ENCODE assay signal across 9 mouse cellular contexts in the genomic region with DNA sequence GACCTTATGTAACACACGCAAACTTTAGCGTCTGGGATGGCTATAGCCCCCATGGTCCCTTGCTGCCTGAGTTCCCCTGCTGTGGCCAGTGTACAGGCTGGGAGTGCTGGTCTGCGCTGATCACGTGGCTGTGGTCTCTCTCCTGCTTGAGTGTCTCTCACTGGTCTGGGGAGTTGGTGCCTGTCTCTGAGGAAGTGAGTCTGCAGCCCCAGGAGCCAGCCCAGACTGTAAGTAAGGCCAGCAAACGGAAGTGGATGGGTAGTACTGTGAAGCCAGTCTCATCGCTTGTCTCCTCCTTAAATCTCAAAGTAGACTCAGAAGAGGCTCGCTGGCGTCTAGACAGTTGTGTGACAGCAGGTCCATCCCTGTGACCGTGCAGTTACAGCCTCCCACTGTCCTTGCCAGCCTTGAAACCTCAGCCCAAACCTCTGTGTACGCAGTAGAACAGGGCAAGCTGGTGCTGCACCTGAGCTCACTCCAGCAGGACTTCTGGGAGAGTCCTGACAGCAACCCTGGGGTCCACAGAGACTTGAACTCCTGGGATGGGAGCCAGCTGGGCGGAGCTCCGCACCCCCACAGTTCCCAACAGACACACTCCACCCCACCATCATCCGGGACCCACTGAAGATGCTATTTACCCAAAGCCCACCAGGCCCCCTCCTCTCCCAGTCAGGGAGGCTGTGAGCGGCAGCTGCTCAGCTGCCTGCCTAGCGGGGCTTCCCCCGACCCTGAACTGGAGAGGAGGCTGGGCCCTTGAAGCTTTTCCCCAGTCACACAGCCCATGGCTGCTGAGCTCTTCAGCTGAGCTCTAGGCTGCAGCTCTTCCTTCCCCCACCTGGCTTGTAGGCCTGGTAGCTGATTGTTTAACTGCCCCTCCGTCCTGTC. TPM values are rescaled to one million over a fixed set of nuclear protein-coding genes. Genes with fewer than 3 reads are reported as not detected.
DNase-seq lines count a peak whose midpoint lies in the region; ATAC-seq and TF ChIP-seq lines count a peak whose summit lies in the region.
"Had no signal": no experiment of that assay in that cellular context is flagged by ENCODE, and none has a peak within 500 bp of the region (broad histone marks: within the 10 kb centered on the region; RNA-seq: fewer than 3 reads in every experiment).

No protein-coding gene starts in this region.

- no peaks in the 10 kb centered on the region; the same call in 1 of the 2 replicates for H3K36me3 ChIP-seq in liver, adult 2 months (ENCODE audit: control insufficient read depth, insufficient read depth, low read length)
- H3K36me3 ChIP-seq in liver, postnatal 0 days (replicated peaks; ENCODE audit: insufficient read depth, low read length): peaks cover 17% of the 10 kb centered on the region
- peaks cover 35% of the 10 kb centered on the region for H3K36me3 ChIP-seq in embryonic facial prominence, embryonic 10.5 days (replicated peaks)
- no peaks in the 10 kb centered on the region for H3K36me3 ChIP-seq in forebrain, embryonic 16.5 days (ENCODE audit: control insufficient read depth, insufficient read depth)
- H3K36me3 ChIP-seq in midbrain, embryonic 15.5 days (replicated peaks): no peaks in the 10 kb centered on the region

- H3K4me3 ChIP-seq in liver, adult 2 months (ENCODE audit: insufficient read depth, low read depth, low read length): no peak overlapping the region
- H3K4me3 ChIP-seq in liver, postnatal 0 days (ENCODE audit: low read depth, low read length): no peak overlapping the region
- no peak overlapping the region for H3K4me3 ChIP-seq in embryonic facial prominence, embryonic 10.5 days
- no peak overlapping the region for H3K4me3 ChIP-seq in forebrain, embryonic 16.5 days (replicated peaks; ENCODE audit: low read length)
- H3K4me3 ChIP-seq in midbrain, embryonic 15.5 days: no peak overlapping the region

- 0 out of 2 replicates have a peak, but pooled peaks cover 2% of the 10 kb centered on the region for H3K9me3 ChIP-seq in liver, postnatal 0 days (ENCODE audit: low read length)
- no peaks in the 10 kb centered on the region for H3K9me3 ChIP-seq in embryonic facial prominence, embryonic 10.5 days
- no peaks in the 10 kb centered on the region for H3K9me3 ChIP-seq in forebrain, embryonic 16.5 days (ENCODE audit: control insufficient read depth, low read length)
- no peaks in the 10 kb centered on the region for H3K9me3 ChIP-seq in midbrain, embryonic 15.5 days

- H3K27me3 ChIP-seq in liver, adult 2 months (ENCODE audit: control insufficient read depth, insufficient read depth, low read length): no peaks in the 10 kb centered on the region
- H3K27me3 ChIP-seq in liver, postnatal 0 days (ENCODE audit: insufficient read depth, low read length): no peaks in the 10 kb centered on the region
- no peaks in the 10 kb centered on the region for H3K27me3 ChIP-seq in embryonic facial prominence, embryonic 10.5 days (replicated peaks; ENCODE audit: low read depth, poor library complexity, severe bottlenecking)
- no peaks in the 10 kb centered on the region for H3K27me3 ChIP-seq in forebrain, embryonic 16.5 days (replicated peaks; ENCODE audit: control insufficient read depth, insufficient read depth, low read length)
- no peaks in the 10 kb centered on the region for H3K27me3 ChIP-seq in midbrain, embryonic 15.5 days (replicated peaks)

- no peak overlapping the region for H3K27ac ChIP-seq in liver, adult 2 months (replicated peaks; ENCODE audit: insufficient read depth, low read depth, low read length)
- H3K27ac ChIP-seq in liver, postnatal 0 days (ENCODE audit: low read depth): no peak overlapping the region
- peak overlapping the region; percentile 66 for H3K27ac ChIP-seq in embryonic facial prominence, embryonic 10.5 days (replicated peaks)
- H3K27ac ChIP-seq in forebrain, embryonic 16.5 days (ENCODE audit: low read length): no peak overlapping the region
- 0 out of 2 replicates have a peak overlapping the region, but pooled peaks have one; percentile 34 for H3K27ac ChIP-seq in midbrain, embryonic 15.5 days

- H3K4me1 ChIP-seq in liver, adult 2 months (ENCODE audit: control insufficient read depth, insufficient read depth, low read length): peaks cover 9% of the 10 kb centered on the region
- peaks cover 15% of the 10 kb centered on the region for H3K4me1 ChIP-seq in liver, postnatal 0 days (ENCODE audit: insufficient read depth)
- peaks cover 40% of the 10 kb centered on the region for H3K4me1 ChIP-seq in embryonic facial prominence, embryonic 10.5 days
- H3K4me1 ChIP-seq in forebrain, embryonic 16.5 days (replicated peaks; ENCODE audit: control insufficient read depth, insufficient read depth, low read length): no peaks in the 10 kb centered on the region
- H3K4me1 ChIP-seq in midbrain, embryonic 15.5 days: 0 out of 2 replicates have a peak, but pooled peaks cover 4% of the 10 kb centered on the region

- ATAC-seq in liver, postnatal 0 days: no peak
- ATAC-seq in forebrain, embryonic 16.5 days: no peak
- no peak for ATAC-seq in midbrain, embryonic 15.5 days (replicated peaks)

- DNase-seq in liver, adult 2 months (ENCODE audit: extremely low read depth, low read depth, low spot score): peak; percentile 26
- no peak for DNase-seq in liver, postnatal 0 days
- DNase-seq in embryonic facial prominence, embryonic 10.5 days (ENCODE audit: low spot score): no peak
- no peak for DNase-seq in adrenal gland, postnatal 25 days
- no peak for DNase-seq in spleen, postnatal 14 days (ENCODE audit: low spot score in 2 of 2)
- DNase-seq in urinary bladder, postnatal 14 days (ENCODE audit: low spot score): no peak
- DNase-seq: cerebellum, postnatal 25 days had no signal

- no peak for TF ChIP-seq CTCF in liver, adult 2 months (IDR thresholded peaks at IDR 0.05; ENCODE audit: low read depth, low read length)
- TF ChIP-seq CTCF in liver, postnatal 0 days (IDR thresholded peaks at IDR 0.05; ENCODE audit: low read depth): no peak

- TF ChIP-seq EP300 in liver, postnatal 0 days (IDR thresholded peaks at IDR 0.05; ENCODE audit: low read depth): no peak

- no peak for TF ChIP-seq POLR2A in liver, adult 2 months (IDR thresholded peaks at IDR 0.05; ENCODE audit: extremely low read depth, insufficient read depth, low read length)

- H3K79me2 ChIP-seq in liver, adult 2 months (ENCODE audit: control insufficient read depth, insufficient read depth, low read length): no peaks in the 10 kb centered on the region

- H3K9ac ChIP-seq in liver, adult 2 months (ENCODE audit: low read depth, low read length): no peak overlapping the region
- no peak overlapping the region for H3K9ac ChIP-seq in liver, postnatal 0 days (replicated peaks)
- 0 out of 2 replicates have a peak overlapping the region, but pooled peaks have one; percentile 22 for H3K9ac ChIP-seq in forebrain, embryonic 16.5 days (replicated peaks; ENCODE audit: low read depth, low read length)
- H3K9ac ChIP-seq in midbrain, embryonic 15.5 days: no peak overlapping the region

- no peak overlapping the region for H3K4me2 ChIP-seq in liver, postnatal 0 days (ENCODE audit: low read depth, low read length)
- H3K4me2 ChIP-seq in forebrain, embryonic 16.5 days (ENCODE audit: low read length): no peak overlapping the region
- no peak overlapping the region for H3K4me2 ChIP-seq in midbrain, embryonic 15.5 days

- 83% methylated on average over 17 of the region's 17 CpGs for WGBS in liver, adult 2 months
- WGBS in liver, postnatal 0 days (ENCODE audit: insufficient replicate concordance): 52% methylated on average over 17 of the region's 17 CpGs
- WGBS in embryonic facial prominence, embryonic 10.5 days: 74% methylated on average over 17 of the region's 17 CpGs
- 67% methylated on average over 17 of the region's 17 CpGs for WGBS in forebrain, embryonic 16.5 days
- 68% methylated on average over 17 of the region's 17 CpGs for WGBS in midbrain, embryonic 15.5 days

RNA-seq across cellular contexts. Expression of gene Fance, which starts 18.6 kb away (rescaled TPM):
- total RNA-seq in liver, adult 2 months (2014; rRNA removed): 6.6 and 9.1 TPM in 2 replicates
- polyA plus RNA-seq in liver, adult 2 months (2012; rRNA removed): 6.4 and 6.8 TPM in 2 replicates
- polyA plus RNA-seq in liver, postnatal 0 days (2015; fragmentation: Nextera tagmentation; extraction: Ambion mirVana): 6.7 and 7.1 TPM in 2 replicates
- polyA plus RNA-seq in embryonic facial prominence, embryonic 10.5 days (2016; fragmentation: Nextera tagmentation; extraction: Ambion mirVana): 28.4 and 30.9 TPM in 2 replicates
- polyA plus RNA-seq in forebrain, embryonic 16.5 days (2015; fragmentation: Nextera tagmentation; extraction: Ambion mirVana): 20.9 and 25.0 TPM in 2 replicates
- 27.8 and 28.5 TPM in 2 replicates for polyA plus RNA-seq in midbrain, embryonic 15.5 days (2015; fragmentation: Nextera tagmentation; extraction: Ambion mirVana)
- total RNA-seq in adrenal gland, postnatal 25 days (2021): 34.6 and 35.0 TPM in 2 replicates

RNA-seq across cellular contexts. Expression of gene Rpl10a, which starts 33.6 kb away (rescaled TPM):
- 497 and 711 TPM in 2 replicates for total RNA-seq in liver, adult 2 months (2014; rRNA removed)
- 1,137 and 1,616 TPM in 2 replicates for polyA plus RNA-seq in liver, adult 2 months (2012; rRNA removed)
- polyA plus RNA-seq in liver, postnatal 0 days (2015; fragmentation: Nextera tagmentation; extraction: Ambion mirVana): 296 and 311 TPM in 2 replicates
- 539 and 546 TPM in 2 replicates for polyA plus RNA-seq in embryonic facial prominence, embryonic 10.5 days (2016; fragmentation: Nextera tagmentation; extraction: Ambion mirVana)
- 354 and 367 TPM in 2 replicates for polyA plus RNA-seq in forebrain, embryonic 16.5 days (2015; fragmentation: Nextera tagmentation; extraction: Ambion mirVana)
- 307 and 313 TPM in 2 replicates for polyA plus RNA-seq in midbrain, embryonic 15.5 days (2015; fragmentation: Nextera tagmentation; extraction: Ambion mirVana)
- 789 and 848 TPM in 2 replicates for total RNA-seq in adrenal gland, postnatal 25 days (2021)

RNA-seq across cellular contexts. Expression of gene Tead3, which starts 55.9 kb away (rescaled TPM):
- total RNA-seq in liver, adult 2 months (2014; rRNA removed): 3.0 and 3.7 TPM in 2 replicates
- 7.6 and 11.0 TPM in 2 replicates for polyA plus RNA-seq in liver, adult 2 months (2012; rRNA removed)
- polyA plus RNA-seq in liver, postnatal 0 days (2015; fragmentation: Nextera tagmentation; extraction: Ambion mirVana): 0.79 and 1.2 TPM in 2 replicates
- polyA plus RNA-seq in embryonic facial prominence, embryonic 10.5 days (2016; fragmentation: Nextera tagmentation; extraction: Ambion mirVana): 8.4 and 9.2 TPM in 2 replicates
- polyA plus RNA-seq in forebrain, embryonic 16.5 days (2015; fragmentation: Nextera tagmentation; extraction: Ambion mirVana): 1.5 and 1.8 TPM in 2 replicates
- 1.4 and 2.1 TPM in 2 replicates for polyA plus RNA-seq in midbrain, embryonic 15.5 days (2015; fragmentation: Nextera tagmentation; extraction: Ambion mirVana)
- 10.4 and 13.6 TPM in 2 replicates for total RNA-seq in adrenal gland, postnatal 25 days (2021)

Comparison
In these comparisons a context has a peak if more than half of its experiments do, and no peak if none do; other contexts are left out.
1. H3K27ac ChIP-seq: peak in embryonic facial prominence, embryonic 10.5 days (single experiment) and midbrain, embryonic 15.5 days (single experiment); none in liver, adult 2 months (single experiment), liver, postnatal 0 days (single experiment) and forebrain, embryonic 16.5 days (single experiment).